Mouse (Mus musculus) fat pad, adult 2 months (tissue): ENCODE results near the gene Plau.

Source experiments
- DNase-seq: peaks from one replicate; pipeline ENCODE4 v3.0.0-alpha.2; 2011; ENCODE audit warnings: low read depth, low spot score; ENCODE audit errors: extremely low read depth

The Plau gene

GRCm38 (mm10) chr14:20804964-20805672, 31.3 kb upstream of the Plau start:
- peak; percentile 71 for DNase-seq

- DNase-seq: peak; percentile 83
Observed at GRCm38 (mm10) chr14:20806116-20806840, 30.2 kb upstream of the Plau start.

- DNase-seq: no peak
Observed at GRCm38 (mm10) chr14:20809349-20809748, 27.1 kb upstream of the Plau start.

GRCm38 (mm10) chr14:20809820-20810219, 26.6 kb upstream of the Plau start:
- no peak for DNase-seq

- DNase-seq: no peak
Observed at GRCm38 (mm10) chr14:20811236-20811635, 25.2 kb upstream of the Plau start.

GRCm38 (mm10) chr14:20811779-20812406, 24.6 kb upstream of the Plau start:
- DNase-seq: peak; percentile 45

- no peak for DNase-seq
Observed at GRCm38 (mm10) chr14:20815448-20815847, 21.0 kb upstream of the Plau start.

GRCm38 (mm10) chr14:20824517-20824916, 11.9 kb upstream of the Plau start:
- DNase-seq: no peak

- no peak for DNase-seq
Observed at GRCm38 (mm10) chr14:20825516-20825915, 10.9 kb upstream of the Plau start.

GRCm38 (mm10) chr14:20827061-20827460, 9.4 kb upstream of the Plau start:
- no peak for DNase-seq

- DNase-seq: no peak
Observed at GRCm38 (mm10) chr14:20827491-20827890, 9.0 kb upstream of the Plau start.

GRCm38 (mm10) chr14:20828524-20828923, 7.9 kb upstream of the Plau start:
- no peak for DNase-seq

- no peak for DNase-seq
Observed at GRCm38 (mm10) chr14:20829523-20830366, 6.7 kb upstream of the Plau start.

GRCm38 (mm10) chr14:20831141-20831910, 5.1 kb upstream of the Plau start:
- no peak for DNase-seq

- DNase-seq: no peak
Observed at GRCm38 (mm10) chr14:20831915-20832314, 4.5 kb upstream of the Plau start.

GRCm38 (mm10) chr14:20833525-20833924, 2.9 kb upstream of the Plau start:
- no peak for DNase-seq

GRCm38 (mm10) chr14:20834136-20834535, 2.3 kb upstream of the Plau start:
- no peak for DNase-seq

GRCm38 (mm10) chr14:20836905-20837376, 481 bp downstream of the Plau start:
- no peak for DNase-seq

GRCm38 (mm10) chr14:20837681-20838080, 1.2 kb downstream of the Plau start:
- DNase-seq: no peak

- DNase-seq: no peak
Observed at GRCm38 (mm10) chr14:20841526-20841925, 5.1 kb downstream of the Plau start.
